Mouse (Mus musculus) embryonic facial prominence, embryonic 13.5 days (tissue): ENCODE data around the gene Cacul1. TPM values are rescaled to one million over a fixed set of nuclear protein-coding genes. Genes with fewer than 3 reads are reported as not detected.

Source experiments
- ATAC-seq: fragments of 200-750 bp; cut with Nextera tagmentation; 2 replicates; pipeline ENCODE4 v1.8.0; 2017; ENCODE audit warnings: low read depth; ENCODE audit not compliant: insufficient number of reproducible peaks, insufficient read depth, low FRiP score, low TSS enrichment
- H3K27ac ChIP-seq: fragments of 300-500 bp; sonication (generic); 2 replicates; pipeline ENCODE4 v1.5.1; 2015; ENCODE audit warnings: moderate library complexity, mild to moderate bottlenecking, inconsistent platforms
- H3K27me3 ChIP-seq: fragments of 300-500 bp; sonication (generic); 2 replicates; pipeline ENCODE4 v1.6.1; 2015; ENCODE audit warnings: mild to moderate bottlenecking, inconsistent platforms
- H3K36me3 ChIP-seq: fragments of 300-500 bp; sonication (generic); 2 replicates; pipeline ENCODE4 v1.6.1; 2015; ENCODE audit warnings: mild to moderate bottlenecking, inconsistent platforms
- H3K4me1 ChIP-seq: fragments of 300-500 bp; sonication (generic); 2 replicates; pipeline ENCODE4 v1.6.1; 2015; ENCODE audit warnings: inconsistent platforms
- H3K4me2 ChIP-seq: fragments of 300-500 bp; sonication (generic); 2 replicates; pipeline ENCODE4 v1.6.1; 2015; ENCODE audit warnings: moderate library complexity, mild to moderate bottlenecking, inconsistent platforms
- H3K4me3 ChIP-seq: fragments of 300-500 bp; sonication (generic); 2 replicates; pipeline ENCODE4 v1.5.1; 2015; ENCODE audit warnings: mild to moderate bottlenecking, inconsistent platforms
- H3K9ac ChIP-seq: fragments of 300-500 bp; sonication (generic); 2 replicates; pipeline ENCODE4 v1.6.1; 2015; ENCODE audit warnings: mild to moderate bottlenecking, inconsistent platforms
- H3K9me3 ChIP-seq: fragments of 300-500 bp; sonication (generic); 2 replicates; pipeline ENCODE4 v1.6.1; 2016; ENCODE audit warnings: inconsistent platforms
- WGBS: fragments of 180-500 bp; shearing (Covaris S2); methylation state at CpG from one replicate; pipeline ENCODE4 v1.1.7; 2015; ENCODE audit warnings: mixed read lengths; 5-methylcytosine and 5-hydroxymethylcytosine counted together
- microRNA-seq: library from miRNA; unstranded; fragments of <30 nt; microRNA quantifications from one replicate; pipeline ENCODE4, GENCODE M21; 2016
- polyA plus RNA-seq: library from polyadenylated mRNA; unstranded; fragments of >200 nt; fragmentation: Nextera tagmentation; extraction: Ambion mirVana; gene quantifications from 2 replicates; pipeline ENCODE4 v1.2.1, GENCODE M21; 2015

Gene Cacul1
- polyA plus RNA-seq, 1 experiment from 2014 or later, result 20.0 TPM

DNA sequence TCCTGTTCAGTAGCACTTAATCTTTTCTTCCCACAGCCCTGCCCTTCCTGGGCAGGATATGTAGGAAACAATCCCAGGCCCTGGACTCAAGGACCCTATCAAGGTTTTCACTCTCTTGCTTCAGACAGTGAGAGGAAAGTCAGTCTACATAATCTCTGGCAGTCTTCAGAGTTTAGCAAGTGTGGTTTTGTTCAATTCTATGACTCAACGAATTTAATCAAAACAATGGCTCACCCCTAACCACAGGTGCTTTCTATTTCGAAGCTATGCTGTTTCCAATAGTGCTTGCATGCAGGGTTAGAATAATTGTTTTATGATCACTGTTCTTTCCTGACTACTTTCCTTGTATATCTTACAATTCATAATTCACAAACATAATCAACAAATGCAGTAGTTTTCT is 103.0 kb downstream of the Cacul1 start:
- Histone ChIP-seq H3K9me3 (no peaks in the 10 kb centered on the region), H3K4me1 (no peaks in the 10 kb centered on the region), H3K36me3 (no peaks in the 10 kb centered on the region), H3K27ac (no peak overlapping the region), H3K9ac (no peak overlapping the region), H3K4me2 (no peak overlapping the region), H3K27me3 (no peaks in the 10 kb centered on the region; the same call in 1 of the 2 replicates), H3K4me3 (no peak overlapping the region)
- ATAC-seq, result no peak
- WGBS, result 26% methylated on average over 2 of the region's 2 CpGs

Small RNA genes within 50 kb of the gene (microRNA-seq; reads per million reads assigned to microRNA genes)
- not detected for gene Gm25238

Other genes starting within 250 kb of the Cacul1 start
- gene Prlhr, start 112.7 kb downstream of the Cacul1 start, polyA plus RNA-seq, result not detected in 2 replicates
- 1.8 and 2.3 TPM in 2 replicates for gene Nanos1, start 175.0 kb upstream of the Cacul1 start, polyA plus RNA-seq
- 145 and 152 TPM in 2 replicates for gene Eif3a, start 209.6 kb upstream of the Cacul1 start, polyA plus RNA-seq
- 35.0 and 36.7 TPM in 2 replicates for gene Fam45a, start 230.6 kb upstream of the Cacul1 start, polyA plus RNA-seq